Mouse (Mus musculus) intestine, embryonic 14.5 days (tissue): ENCODE data around the gene Sidt1. TPM values are rescaled to one million over a fixed set of nuclear protein-coding genes. Genes with fewer than 3 reads are reported as not detected.

Experiments used
- ATAC-seq: fragments of 200-750 bp; cut with Nextera tagmentation; replicated peaks from 2 replicates; pipeline ENCODE4 v1.8.0; 2017; ENCODE audit warnings: low read depth, moderate number of reproducible peaks, moderate TSS enrichment, moderate library complexity; ENCODE audit not compliant: low FRiP score, low TSS enrichment
- DNase-seq: peaks from one replicate; pipeline ENCODE4 v3.0.0-alpha.2; 2018; ENCODE audit warnings: low spot score
- H3K27ac ChIP-seq: fragments of 300-500 bp; sonication (generic); 2 replicates; pipeline ENCODE4 v1.5.1; 2014; ENCODE audit warnings: low read depth, mild to moderate bottlenecking, control low read depth
- H3K27me3 ChIP-seq: fragments of 300-500 bp; sonication (generic); replicated peaks from 2 replicates; pipeline ENCODE4 v1.6.1; 2014; ENCODE audit warnings: low read length, control low read depth; ENCODE audit not compliant: control insufficient read depth, insufficient read depth
- H3K36me3 ChIP-seq: fragments of 300-500 bp; sonication (generic); 2 replicates; pipeline ENCODE4 v1.6.1; 2014; ENCODE audit warnings: low read length, control low read depth; ENCODE audit not compliant: control insufficient read depth, insufficient read depth
- H3K4me1 ChIP-seq: fragments of 300-500 bp; sonication (generic); replicated peaks from 2 replicates; pipeline ENCODE4 v1.6.1; 2014; ENCODE audit warnings: low read length, control low read depth, mixed read lengths; ENCODE audit not compliant: control insufficient read depth, insufficient read depth
- H3K4me2 ChIP-seq: fragments of 300-500 bp; sonication (generic); 2 replicates; pipeline ENCODE4 v1.6.1; 2014; ENCODE audit warnings: low read length
- H3K4me3 ChIP-seq: fragments of 300-500 bp; sonication (generic); 2 replicates; pipeline ENCODE4 v1.5.1; 2014; ENCODE audit warnings: low read depth, low read length, control low read depth, mixed read lengths
- H3K9ac ChIP-seq: fragments of 300-500 bp; sonication (generic); 2 replicates; pipeline ENCODE4 v1.6.1; 2014; ENCODE audit warnings: mild to moderate bottlenecking, low read length
- H3K9me3 ChIP-seq: fragments of 300-500 bp; sonication (generic); 2 replicates; pipeline ENCODE4 v1.6.1; 2016; ENCODE audit warnings: low read length, control low read depth; ENCODE audit not compliant: control insufficient read depth
- WGBS: fragments of 180-500 bp; shearing (Covaris S2); extraction: QIAGEN DNeasy Blood & Tissue Kit; methylation state at CpG from one replicate; pipeline ENCODE4 v1.1.7; 2014; 5-methylcytosine and 5-hydroxymethylcytosine counted together
- polyA plus RNA-seq: library from polyadenylated mRNA; unstranded; fragments of >200 nt; fragmentation: Nextera tagmentation; extraction: Ambion mirVana; gene quantifications from 2 replicates; pipeline ENCODE4 v1.2.1, GENCODE M21; 2014

Sidt1 gene
- polyA plus RNA-seq, 1 experiment from 2014 or later = 1.1 TPM

GRCm38 (mm10) chr16:44289004-44289648 is 43.9 kb downstream of the Sidt1 start:
- no peak; the same call in 1 of the 2 replicates for ATAC-seq
- no peak overlapping the region for H3K4me2 ChIP-seq
- DNase-seq = no peak

GRCm38 (mm10) chr16:44287356-44287950 is 45.5 kb downstream of the Sidt1 start:
- Histone ChIP-seq H3K4me2 (no peak overlapping the region), H3K4me1 (no peaks in the 10 kb centered on the region), H3K27me3 (no peaks in the 10 kb centered on the region), H3K27ac (no peak overlapping the region), H3K36me3 (no peaks in the 10 kb centered on the region), H3K9me3 (no peaks in the 10 kb centered on the region), H3K9ac (no peak overlapping the region), H3K4me3 (no peak overlapping the region)
- 44% methylated on average over 7 of the region's 7 CpGs for WGBS
- DNase-seq (no peak), ATAC-seq (no peak)

More at GRCm38 (mm10) chr16:44289004-44289648, 43.9 kb downstream of the Sidt1 start:
- Histone ChIP-seq H3K36me3 (no peaks in the 10 kb centered on the region), H3K27me3 (no peaks in the 10 kb centered on the region), H3K9me3 (no peaks in the 10 kb centered on the region), H3K4me3 (no peak overlapping the region), H3K9ac (no peak overlapping the region), H3K27ac (no peak overlapping the region), H3K4me1 (no peaks in the 10 kb centered on the region)
- WGBS = 60% methylated on average over 4 of the region's 4 CpGs

- Histone ChIP-seq H3K36me3 (no peaks in the 10 kb centered on the region), H3K4me3 (no peak overlapping the region), H3K27ac (no peak overlapping the region), H3K9ac (no peak overlapping the region), H3K4me2 (no peak overlapping the region), H3K9me3 (no peaks in the 10 kb centered on the region), H3K27me3 (no peaks in the 10 kb centered on the region), H3K4me1 (no peaks in the 10 kb centered on the region)
- ATAC-seq (no peak), DNase-seq (no peak)
- WGBS = 83% methylated on average over 5 of the region's 5 CpGs
Measured at GRCm38 (mm10) chr16:44282614-44283325, 50.2 kb downstream of the Sidt1 start.

GRCm38 (mm10) chr16:44282036-44282435 is 51.0 kb downstream of the Sidt1 start:
- 61% methylated on average over 3 of the region's 3 CpGs for WGBS
- H3K4me2 ChIP-seq = no peak overlapping the region
- H3K27me3 ChIP-seq = no peaks in the 10 kb centered on the region
- no peaks in the 10 kb centered on the region for H3K4me1 ChIP-seq
- ATAC-seq = no peak
- no peak overlapping the region for H3K4me3 ChIP-seq
- H3K27ac ChIP-seq = no peak overlapping the region
- DNase-seq = no peak
- H3K36me3 ChIP-seq = no peaks in the 10 kb centered on the region
- no peak overlapping the region for H3K9ac ChIP-seq
- no peaks in the 10 kb centered on the region for H3K9me3 ChIP-seq

- Histone ChIP-seq H3K27me3 (no peaks in the 10 kb centered on the region), H3K36me3 (no peaks in the 10 kb centered on the region), H3K9ac (no peak overlapping the region), H3K4me1 (no peaks in the 10 kb centered on the region), H3K9me3 (no peaks in the 10 kb centered on the region), H3K4me3 (no peak overlapping the region), H3K4me2 (no peak overlapping the region), H3K27ac (no peak overlapping the region)
- 66% methylated on average over 2 of the region's 2 CpGs for WGBS
- no peak for DNase-seq
- ATAC-seq = no peak
Measured at GRCm38 (mm10) chr16:44280806-44281205, 52.2 kb downstream of the Sidt1 start.

GRCm38 (mm10) chr16:44277212-44277611 is 55.8 kb downstream of the Sidt1 start:
- 91% methylated on average over 10 of the region's 10 CpGs for WGBS
- Histone ChIP-seq H3K4me2 (no peak overlapping the region), H3K27me3 (no peaks in the 10 kb centered on the region), H3K27ac (no peak overlapping the region), H3K4me3 (no peak overlapping the region), H3K4me1 (no peaks in the 10 kb centered on the region), H3K9me3 (no peaks in the 10 kb centered on the region), H3K36me3 (no peaks in the 10 kb centered on the region), H3K9ac (no peak overlapping the region)
- ATAC-seq (no peak), DNase-seq (no peak)

GRCm38 (mm10) chr16:44271371-44272038 is 61.5 kb downstream of the Sidt1 start:
- 74% methylated on average over 9 of the region's 9 CpGs for WGBS
- H3K9me3 ChIP-seq = no peaks in the 10 kb centered on the region
- ATAC-seq (no peak), DNase-seq (no peak)
- H3K9ac ChIP-seq = no peak overlapping the region
- no peak overlapping the region for H3K4me2 ChIP-seq
- no peak overlapping the region for H3K4me3 ChIP-seq
- H3K27me3 ChIP-seq = no peaks in the 10 kb centered on the region
- no peaks in the 10 kb centered on the region for H3K36me3 ChIP-seq
- no peak overlapping the region for H3K27ac ChIP-seq
- H3K4me1 ChIP-seq = no peaks in the 10 kb centered on the region

- H3K9ac ChIP-seq = no peak overlapping the region
- no peaks in the 10 kb centered on the region for H3K36me3 ChIP-seq
- no peaks in the 10 kb centered on the region for H3K4me1 ChIP-seq
- no peak overlapping the region for H3K4me2 ChIP-seq
- ATAC-seq = no peak
- H3K27me3 ChIP-seq = no peaks in the 10 kb centered on the region
- no peak overlapping the region for H3K4me3 ChIP-seq
- H3K27ac ChIP-seq = no peak overlapping the region
- WGBS = 54% methylated on average over 5 of the region's 5 CpGs
- no peak for DNase-seq
- no peaks in the 10 kb centered on the region for H3K9me3 ChIP-seq
Measured at GRCm38 (mm10) chr16:44270606-44271005, 62.4 kb downstream of the Sidt1 start.
